Mouse (Mus musculus) neural tube, embryonic 11.5 days (tissue): ENCODE results near the gene 4933402J07Rik. TPM values are rescaled to one million over a fixed set of nuclear protein-coding genes. Genes with fewer than 3 reads are reported as not detected.

ENCODE experiments used
- ATAC-seq: fragments of 200-750 bp; cut with Nextera tagmentation; 2 replicates; pipeline ENCODE4 v1.8.0; 2017; ENCODE audit warnings: moderate number of reproducible peaks, mild to moderate bottlenecking, moderate TSS enrichment, moderate library complexity; ENCODE audit not compliant: insufficient read depth, low FRiP score, low TSS enrichment
- DNase-seq: peaks from one replicate; pipeline ENCODE4 v3.0.0-alpha.2; 2015; ENCODE audit warnings: low spot score
- H3K27ac ChIP-seq: fragments of 300-500 bp; sonication (generic); 2 replicates; pipeline ENCODE4 v1.5.1; 2014; ENCODE audit warnings: low read depth, mild to moderate bottlenecking, low read length
- H3K27me3 ChIP-seq: fragments of 300-500 bp; sonication (generic); 2 replicates; pipeline ENCODE4 v1.6.1; 2014; ENCODE audit warnings: mild to moderate bottlenecking, low read length, mixed read lengths; ENCODE audit not compliant: control insufficient read depth, insufficient read depth
- H3K36me3 ChIP-seq: fragments of 300-500 bp; sonication (generic); 2 replicates; pipeline ENCODE4 v1.6.1; 2014; ENCODE audit warnings: mild to moderate bottlenecking, low read length, moderate library complexity, mixed read lengths; ENCODE audit not compliant: control insufficient read depth, insufficient read depth
- H3K4me1 ChIP-seq: fragments of 300-500 bp; sonication (generic); 2 replicates; pipeline ENCODE4 v1.6.1; 2014; ENCODE audit warnings: low read length, mixed read lengths; ENCODE audit not compliant: control insufficient read depth, insufficient read depth
- H3K4me2 ChIP-seq: fragments of 300-500 bp; sonication (generic); 2 replicates; pipeline ENCODE4 v1.6.1; 2014; ENCODE audit warnings: low read depth, mild to moderate bottlenecking, moderate library complexity
- H3K4me3 ChIP-seq: fragments of 300-500 bp; sonication (generic); 2 replicates; pipeline ENCODE4 v1.5.1; 2014; ENCODE audit warnings: low read depth, low read length
- H3K9ac ChIP-seq: fragments of 300-500 bp; sonication (generic); 2 replicates; pipeline ENCODE4 v1.6.1; 2014; ENCODE audit warnings: mild to moderate bottlenecking, low read length
- H3K9me3 ChIP-seq: fragments of 300-500 bp; sonication (generic); 2 replicates; pipeline ENCODE4 v1.6.1; 2016; ENCODE audit warnings: low read length; ENCODE audit not compliant: control insufficient read depth
- WGBS: fragments of 180-500 bp; shearing (Covaris S2); extraction: QIAGEN DNeasy Blood & Tissue Kit; methylation state at CpG from one replicate; pipeline ENCODE4 v1.1.7; 2014; 5-methylcytosine and 5-hydroxymethylcytosine counted together
- polyA plus RNA-seq: library from polyadenylated mRNA; unstranded; fragments of >200 nt; fragmentation: Nextera tagmentation; extraction: Ambion mirVana; gene quantifications from 2 replicates; pipeline ENCODE4 v1.2.1, GENCODE M21; 2014

4933402J07Rik gene
- polyA plus RNA-seq, 1 experiment from 2014 or later, result not detected

- Histone ChIP-seq H3K4me3 (no peak overlapping the region), H3K4me1 (no peaks in the 10 kb centered on the region), H3K4me2 (no peak overlapping the region), H3K27ac (no peak overlapping the region), H3K9ac (no peak overlapping the region), H3K9me3 (no peaks in the 10 kb centered on the region), H3K27me3 (no peaks in the 10 kb centered on the region), H3K36me3 (no peaks in the 10 kb centered on the region)
- no peak for DNase-seq
- WGBS, result 89% methylated on average over 4 of the region's 4 CpGs
- no peak for ATAC-seq
Observed at GRCm38 (mm10) chr8:87609651-87610192, 46.1 kb downstream of the 4933402J07Rik start.

- no peak for DNase-seq
- Histone ChIP-seq H3K9ac (no peak overlapping the region), H3K4me1 (no peaks in the 10 kb centered on the region), H3K36me3 (no peaks in the 10 kb centered on the region), H3K9me3 (no peaks in the 10 kb centered on the region), H3K4me3 (no peak overlapping the region), H3K27ac (no peak overlapping the region), H3K27me3 (no peaks in the 10 kb centered on the region), H3K4me2 (no peak overlapping the region)
- WGBS, result 80% methylated on average over 1 of the region's 1 CpGs
- ATAC-seq, result no peak
Observed at GRCm38 (mm10) chr8:87613701-87614100, 50.0 kb downstream of the 4933402J07Rik start.

GRCm38 (mm10) chr8:87619118-87619517 lies 55.5 kb downstream of the 4933402J07Rik start:
- ATAC-seq, result no peak
- Histone ChIP-seq H3K9ac (no peak overlapping the region), H3K4me3 (no peak overlapping the region), H3K9me3 (no peaks in the 10 kb centered on the region), H3K27me3 (no peaks in the 10 kb centered on the region), H3K4me2 (no peak overlapping the region), H3K4me1 (no peaks in the 10 kb centered on the region), H3K27ac (no peak overlapping the region), H3K36me3 (no peaks in the 10 kb centered on the region)
- DNase-seq, result no peak
- WGBS, result 45% methylated on average over 7 of the region's 7 CpGs

- no peak overlapping the region for H3K4me2 ChIP-seq
- H3K4me3 ChIP-seq, result no peak overlapping the region
- H3K9me3 ChIP-seq, result no peaks in the 10 kb centered on the region
- DNase-seq, result no peak
- no peaks in the 10 kb centered on the region for H3K36me3 ChIP-seq
- H3K9ac ChIP-seq, result no peak overlapping the region
- no peak for ATAC-seq
- H3K4me1 ChIP-seq, result no peaks in the 10 kb centered on the region
- H3K27ac ChIP-seq, result no peak overlapping the region
- WGBS, result 76% methylated on average over 2 of the region's 2 CpGs
- H3K27me3 ChIP-seq, result no peaks in the 10 kb centered on the region
Observed at GRCm38 (mm10) chr8:87619529-87619928, 55.9 kb downstream of the 4933402J07Rik start.

- no peak for DNase-seq
- Histone ChIP-seq H3K9me3 (no peaks in the 10 kb centered on the region), H3K9ac (no peak overlapping the region), H3K4me1 (no peaks in the 10 kb centered on the region), H3K27ac (no peak overlapping the region), H3K27me3 (no peaks in the 10 kb centered on the region), H3K4me3 (no peak overlapping the region), H3K36me3 (no peaks in the 10 kb centered on the region), H3K4me2 (no peak overlapping the region)
- WGBS, result 71% methylated on average over 6 of the region's 6 CpGs
- ATAC-seq, result no peak
Observed at GRCm38 (mm10) chr8:87620225-87620624, 56.6 kb downstream of the 4933402J07Rik start.

- Histone ChIP-seq H3K4me3 (no peak overlapping the region), H3K36me3 (no peaks in the 10 kb centered on the region), H3K4me2 (no peak overlapping the region), H3K9ac (no peak overlapping the region), H3K27ac (no peak overlapping the region), H3K4me1 (no peaks in the 10 kb centered on the region), H3K9me3 (no peaks in the 10 kb centered on the region), H3K27me3 (no peaks in the 10 kb centered on the region)
- DNase-seq (no peak), ATAC-seq (no peak)
- 88% methylated on average over 12 of the region's 12 CpGs for WGBS
Observed at GRCm38 (mm10) chr8:87621181-87621580, 57.5 kb downstream of the 4933402J07Rik start.

- WGBS, result 21% methylated on average over 6 of the region's 6 CpGs
- ATAC-seq, result no peak
- H3K4me3 ChIP-seq, result no peak overlapping the region
- no peaks in the 10 kb centered on the region for H3K36me3 ChIP-seq
- no peaks in the 10 kb centered on the region for H3K9me3 ChIP-seq
- H3K9ac ChIP-seq, result no peak overlapping the region
- H3K4me1 ChIP-seq, result no peaks in the 10 kb centered on the region
- no peak overlapping the region for H3K27ac ChIP-seq
- H3K4me2 ChIP-seq, result no peak overlapping the region
- H3K27me3 ChIP-seq, result no peaks in the 10 kb centered on the region
- DNase-seq, result no peak
Observed at GRCm38 (mm10) chr8:87629656-87630055, 66.0 kb downstream of the 4933402J07Rik start.

- Histone ChIP-seq H3K9me3 (no peaks in the 10 kb centered on the region), H3K27ac (no peak overlapping the region), H3K4me2 (no peak overlapping the region), H3K4me3 (no peak overlapping the region), H3K27me3 (no peaks in the 10 kb centered on the region), H3K9ac (no peak overlapping the region), H3K4me1 (no peaks in the 10 kb centered on the region), H3K36me3 (no peaks in the 10 kb centered on the region)
- no peak for ATAC-seq
- WGBS, result 90% methylated on average over 7 of the region's 7 CpGs
- DNase-seq, result no peak
Observed at GRCm38 (mm10) chr8:87631776-87632175, 68.1 kb downstream of the 4933402J07Rik start.

GRCm38 (mm10) chr8:87636226-87636742 lies 72.6 kb downstream of the 4933402J07Rik start:
- no peak for DNase-seq
- Histone ChIP-seq H3K9me3 (no peaks in the 10 kb centered on the region), H3K4me1 (no peaks in the 10 kb centered on the region), H3K36me3 (no peaks in the 10 kb centered on the region), H3K9ac (no peak overlapping the region), H3K4me3 (no peak overlapping the region), H3K27ac (no peak overlapping the region), H3K27me3 (no peaks in the 10 kb centered on the region), H3K4me2 (no peak overlapping the region)
- ATAC-seq, result no peak
- 84% methylated on average over 11 of the region's 11 CpGs for WGBS
